ENCODE assay signal across 10 mouse cellular contexts in genomic region chr3:109994978-109995662, GRCm38 (mm10).
DNase-seq lines count a peak whose midpoint lies in the region; ATAC-seq and TF ChIP-seq lines count a peak whose summit lies in the region.
"Had no signal": no experiment of that assay in that cellular context is flagged by ENCODE, and none has a peak within 500 bp of the region (broad histone marks: within the 10 kb centered on the region; RNA-seq: fewer than 3 reads in every experiment).

No protein-coding gene starts in this region.

- H3K27me3 ChIP-seq in hindbrain, postnatal 0 days (ENCODE audit: insufficient read depth, low read length): no peaks in the 10 kb centered on the region
- no peaks in the 10 kb centered on the region for H3K27me3 ChIP-seq in neural tube, embryonic 12.5 days (replicated peaks)
- no peaks in the 10 kb centered on the region for H3K27me3 ChIP-seq in kidney, adult 2 months (replicated peaks; ENCODE audit: control insufficient read depth, insufficient read depth, low read length)
- H3K27me3 ChIP-seq: lung, embryonic 15.5 days had no signal

- no peak for TF ChIP-seq POLR2A in kidney, adult 2 months (IDR thresholded peaks at IDR 0.05; ENCODE audit: low read depth, low read length)

- H3K9ac ChIP-seq in hindbrain, postnatal 0 days (replicated peaks; ENCODE audit: low read length): no peak overlapping the region
- H3K9ac ChIP-seq in neural tube, embryonic 12.5 days: no peak overlapping the region
- H3K9ac ChIP-seq: lung, embryonic 15.5 days had no signal

- peak; percentile 97 for ATAC-seq in hindbrain, postnatal 0 days
- peak; percentile 84 for ATAC-seq in neural tube, embryonic 12.5 days (ENCODE audit: low FRiP score, low read depth)
- ATAC-seq: CD4-positive, CD25-positive, alpha-beta regulatory T cell, adult 4 months had no signal

- peak; percentile 15 to 26 for DNase-seq in left cerebral cortex, postnatal 25 days (ENCODE audit: low spot score in 2 of 2)
- no peak for DNase-seq in left cerebral cortex, postnatal 36 days (ENCODE audit: low spot score in 2 of 2)
- peak; percentile 80 to 90 for DNase-seq in cerebellum, postnatal 14 days
- peak; percentile 81 for DNase-seq in hindbrain, postnatal 0 days (ENCODE audit: low spot score)
- no peak for DNase-seq in liver
- DNase-seq in heart, postnatal 4 days: no peak
- no peak for DNase-seq in kidney, adult 2 months

- no peak for TF ChIP-seq CTCF in hindbrain, postnatal 0 days (IDR thresholded peaks at IDR 0.05; ENCODE audit: low read depth)
- TF ChIP-seq CTCF in kidney, adult 2 months (conservative IDR thresholded peaks at IDR 0.05; ENCODE audit: insufficient read depth, insufficient read length, low read depth, low read length): no peak

- H3K9me3 ChIP-seq in hindbrain, postnatal 0 days (ENCODE audit: low read length): no peaks in the 10 kb centered on the region
- H3K9me3 ChIP-seq in neural tube, embryonic 12.5 days: no peaks in the 10 kb centered on the region
- H3K9me3 ChIP-seq: lung, embryonic 15.5 days had no signal

- H3K36me3 ChIP-seq in hindbrain, postnatal 0 days (ENCODE audit: insufficient read depth, low read length): no peaks in the 10 kb centered on the region
- no peaks in the 10 kb centered on the region for H3K36me3 ChIP-seq in neural tube, embryonic 12.5 days
- H3K36me3 ChIP-seq in kidney, adult 2 months (ENCODE audit: control insufficient read depth, insufficient read depth, low read length): no peaks in the 10 kb centered on the region
- H3K36me3 ChIP-seq: lung, embryonic 15.5 days had no signal

- WGBS in hindbrain, postnatal 0 days: 16% methylated on average over 6 of the region's 6 CpGs
- 20% methylated on average over 6 of the region's 6 CpGs for WGBS in neural tube, embryonic 12.5 days
- 55% methylated on average over 6 of the region's 6 CpGs for WGBS in kidney, adult 2 months

- no peak overlapping the region for H3K4me3 ChIP-seq in hindbrain, postnatal 0 days (ENCODE audit: low read length)
- no peak overlapping the region for H3K4me3 ChIP-seq in neural tube, embryonic 12.5 days
- no peak overlapping the region for H3K4me3 ChIP-seq in kidney, adult 2 months (ENCODE audit: insufficient read depth, low read depth, low read length)
- H3K4me3 ChIP-seq: lung, embryonic 15.5 days had no signal

- intact Hi-C loops in left cerebral cortex, postnatal 25 days (cut with DNase I): no loop called here
- intact Hi-C loops in left cerebral cortex, postnatal 36 days (cut with DNase I): no loop called here

- peak overlapping the region; percentile 64 for H3K27ac ChIP-seq in hindbrain, postnatal 0 days
- H3K27ac ChIP-seq in neural tube, embryonic 12.5 days: no peak overlapping the region
- H3K27ac ChIP-seq in kidney, adult 2 months (ENCODE audit: insufficient read depth, low read depth, low read length): no peak overlapping the region
- H3K27ac ChIP-seq: lung, embryonic 15.5 days had no signal

- H3K4me2 ChIP-seq in hindbrain, postnatal 0 days (ENCODE audit: low read depth, low read length): no peak overlapping the region
- peak overlapping the region; percentile 32; the same call in 1 of the 2 replicates for H3K4me2 ChIP-seq in neural tube, embryonic 12.5 days (replicated peaks)
- H3K4me2 ChIP-seq: lung, embryonic 15.5 days had no signal

- no peaks in the 10 kb centered on the region; the same call in 1 of the 2 replicates for H3K4me1 ChIP-seq in hindbrain, postnatal 0 days (ENCODE audit: insufficient read depth, low read length)
- peaks cover 14% of the 10 kb centered on the region for H3K4me1 ChIP-seq in neural tube, embryonic 12.5 days
- H3K4me1 ChIP-seq in kidney, adult 2 months (ENCODE audit: control insufficient read depth, insufficient read depth, low read length): no peaks in the 10 kb centered on the region
- H3K4me1 ChIP-seq: lung, embryonic 15.5 days had no signal

Comparison
In these comparisons a context has a peak if more than half of its experiments do, and no peak if none do; other contexts are left out.
1. DNase-seq: peak in left cerebral cortex, postnatal 25 days (2 of 2), cerebellum, postnatal 14 days (2 of 2) and hindbrain, postnatal 0 days (single experiment); none in left cerebral cortex, postnatal 36 days (0 of 2), liver (single experiment), heart, postnatal 4 days (single experiment) and kidney, adult 2 months (single experiment).